Mouse (Mus musculus) lung, adult 10 weeks (tissue): Measurements from ENCODE around the gene Tinag. TPM values are rescaled to one million over a fixed set of nuclear protein-coding genes. Genes with fewer than 3 reads are reported as not detected.

Source experiments
- polyA plus RNA-seq: library from polyadenylated mRNA; stranded (reverse); fragments of 350-450 nt; fragmentation: Illumina TruSeq; extraction: RNeasy Lipid Tissue Mini Kit (QIAGEN cat#74804); gene quantifications from one replicate; pipeline ENCODE4 v1.2.3, GENCODE M21; 2014; ENCODE audit warnings: low read depth, low replicate concordance; ENCODE audit not compliant: insufficient read depth

Tinag gene
- 10.7 TPM for polyA plus RNA-seq

GRCm38 (mm10) chr9:77045585-77045984 is at the start of gene Tinag:
Tinag (minus strand) TSS chr9:77045794.

